Mouse (Mus musculus): Measurements from ENCODE around the gene Kcnj12. TPM values are rescaled to one million over a fixed set of nuclear protein-coding genes. Genes with fewer than 3 reads are reported as not detected.

Gene Kcnj12
- polyA plus RNA-seq, 2 experiments: 0.06 TPM; not detected in 1

DNA sequence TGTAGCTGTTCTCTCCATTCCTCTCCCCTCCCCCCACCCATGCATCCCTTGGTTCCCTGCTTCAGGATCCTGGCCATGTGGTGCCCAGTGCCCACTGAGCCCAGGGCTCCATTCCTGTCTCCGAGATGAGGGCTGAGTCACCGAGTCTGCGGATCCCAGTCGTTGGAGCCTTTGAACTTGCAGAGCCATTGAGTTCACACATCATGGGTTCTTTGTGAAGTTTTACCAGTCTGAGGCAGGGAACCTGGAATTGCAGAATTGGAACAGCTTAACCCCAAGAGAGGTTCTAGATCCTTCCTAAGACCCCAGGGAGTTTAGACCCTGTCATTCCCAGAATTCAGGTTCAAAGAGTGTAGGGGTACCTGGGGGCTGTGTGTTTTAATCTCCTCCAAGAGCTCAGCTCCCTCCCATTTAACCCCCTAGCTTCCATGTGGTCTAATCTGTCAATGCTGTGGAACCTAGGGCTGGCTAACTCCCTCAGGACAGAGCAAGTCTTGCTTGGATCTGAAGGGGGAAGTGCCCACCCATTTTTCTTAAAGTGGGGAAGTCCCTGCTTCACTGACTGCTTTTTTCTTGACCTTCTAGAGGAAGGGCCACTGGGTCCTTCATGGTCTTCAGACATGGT lies 6.9 kb downstream of the Kcnj12 start:
- no peak for DNase-seq (ENCODE audit: low read depth in 3 of 3, low spot score in 3 of 3)
- Histone ChIP-seq H3K4me1 (replicated peaks; ENCODE audit: control insufficient read depth in 2 of 2, insufficient read depth in 2 of 2, low read length in 1 of 2) (no peaks in the 10 kb centered on the region), H3K36me3 (replicated peaks; ENCODE audit: control insufficient read depth, insufficient read depth, low read depth) (no peaks in the 10 kb centered on the region), H3K4me3 (ENCODE audit: insufficient read depth in 1 of 2, low read depth in 2 of 2, low read length in 2 of 2) (no peak overlapping the region), H3K27me3 (ENCODE audit: control insufficient read depth, insufficient read depth, low read length) (peaks cover 3% of the 10 kb centered on the region), H3K27ac (no peak overlapping the region), H3K9me3 (ENCODE audit: control insufficient read depth, low read length) (no peaks in the 10 kb centered on the region), H3K4me2 (ENCODE audit: low read depth) (no peak overlapping the region), H3K9ac (replicated peaks) (no peak overlapping the region)
- WGBS (ENCODE audit: insufficient replicate concordance): 45% methylated on average over 4 of the region's 4 CpGs
- no peak for ATAC-seq (ENCODE audit: insufficient read depth)
- TF ChIP-seq CTCF (IDR thresholded peaks at IDR 0.05; ENCODE audit: low read depth) (no peak), EP300 (IDR thresholded peaks at IDR 0.05; ENCODE audit: low read depth) (no peak)

DNA sequence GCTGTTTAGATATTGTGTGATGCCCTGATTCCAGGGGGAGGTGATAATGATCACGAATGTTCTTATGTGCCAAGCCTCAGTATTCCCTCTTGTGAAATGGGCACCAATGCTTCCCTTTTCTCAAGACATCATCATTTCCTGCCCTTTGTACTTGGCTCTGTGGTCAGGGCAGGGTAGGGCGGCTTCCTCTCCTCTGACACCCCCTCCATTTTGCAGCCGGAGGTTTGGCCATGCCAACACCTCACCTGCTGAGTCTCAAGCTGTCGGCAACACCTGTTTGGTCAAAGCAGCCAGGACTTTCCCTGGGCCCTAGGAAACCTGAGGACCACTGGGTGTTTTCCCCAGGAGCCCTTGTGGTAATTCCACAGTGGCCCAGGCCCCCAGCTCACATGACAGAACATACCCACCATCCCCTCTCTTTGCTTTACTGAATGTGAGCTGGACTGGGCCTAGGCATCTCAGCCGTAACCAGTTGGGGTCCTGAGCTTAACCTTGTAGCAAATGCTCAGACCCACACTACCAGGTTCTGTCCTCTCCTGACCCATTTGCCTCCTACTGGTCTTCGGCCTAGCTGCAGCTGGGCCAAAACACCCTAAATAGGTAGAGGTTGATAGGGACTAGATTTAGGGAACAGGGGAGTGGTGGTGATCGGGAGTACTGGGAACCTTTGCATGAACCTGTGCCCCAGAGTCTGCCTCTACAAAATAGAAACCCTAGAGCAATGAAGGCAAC lies 7.7 kb downstream of the Kcnj12 start:
- H3K27me3 ChIP-seq (ENCODE audit: control insufficient read depth, insufficient read depth, low read length): no peaks in the 10 kb centered on the region; the same call in 1 of the 2 replicates
- H3K9ac ChIP-seq (replicated peaks): no peak overlapping the region
- WGBS (ENCODE audit: insufficient replicate concordance): 53% methylated on average over 7 of the region's 7 CpGs

DNA sequence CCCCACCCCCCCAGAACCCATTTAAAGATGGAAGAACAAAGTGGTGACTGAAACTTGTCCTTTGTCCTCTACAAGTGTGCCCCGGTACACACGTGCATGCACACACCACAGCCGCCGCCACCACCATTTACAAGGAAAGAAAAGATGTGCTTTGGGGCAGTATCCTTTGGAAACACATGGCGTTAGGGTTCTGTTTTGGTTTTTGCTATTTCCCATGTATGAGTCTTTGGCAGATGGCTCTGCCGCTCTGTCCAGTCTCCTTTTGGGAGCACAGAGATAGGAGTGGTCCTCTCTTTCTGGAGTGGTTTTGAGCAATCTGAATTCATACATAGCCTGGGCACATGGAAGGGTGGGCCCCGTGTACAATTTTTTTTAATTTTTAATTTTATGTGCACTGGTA lies 8.8 kb downstream of the Kcnj12 start:
- Histone ChIP-seq H3K36me3 (replicated peaks; ENCODE audit: control insufficient read depth, insufficient read depth, low read depth) (no peaks in the 10 kb centered on the region), H3K27me3 (ENCODE audit: control insufficient read depth, insufficient read depth, low read length) (no peaks in the 10 kb centered on the region; the same call in 1 of the 2 replicates), H3K4me1 (replicated peaks; ENCODE audit: control insufficient read depth in 2 of 2, insufficient read depth in 2 of 2, low read length in 1 of 2) (no peaks in the 10 kb centered on the region), H3K9ac (replicated peaks) (no peak overlapping the region), H3K4me3 (ENCODE audit: insufficient read depth in 1 of 2, low read depth in 2 of 2, low read length in 2 of 2) (no peak overlapping the region), H3K27ac (no peak overlapping the region), H3K4me2 (ENCODE audit: low read depth) (no peak overlapping the region), H3K9me3 (ENCODE audit: control insufficient read depth, low read length) (no peaks in the 10 kb centered on the region)
- no peak for TF ChIP-seq CTCF (IDR thresholded peaks at IDR 0.05; ENCODE audit: low read depth)
- no peak for TF ChIP-seq EP300 (IDR thresholded peaks at IDR 0.05; ENCODE audit: low read depth)
- 70% methylated on average over 7 of the region's 7 CpGs for WGBS (ENCODE audit: insufficient replicate concordance)
- ATAC-seq (ENCODE audit: insufficient read depth): no peak
- no peak for DNase-seq (ENCODE audit: low read depth in 3 of 3, low spot score in 3 of 3)

More for the DNA sequence above, 7.7 kb downstream of the Kcnj12 start:
- TF ChIP-seq CTCF (IDR thresholded peaks at IDR 0.05; ENCODE audit: low read depth): no peak
- TF ChIP-seq EP300 (IDR thresholded peaks at IDR 0.05; ENCODE audit: low read depth): no peak
- DNase-seq (ENCODE audit: low read depth in 3 of 3, low spot score in 3 of 3) (no peak), ATAC-seq (ENCODE audit: insufficient read depth) (no peak)
- Histone ChIP-seq H3K4me1 (replicated peaks; ENCODE audit: control insufficient read depth in 2 of 2, insufficient read depth in 2 of 2, low read length in 1 of 2) (no peaks in the 10 kb centered on the region), H3K27ac (no peak overlapping the region), H3K36me3 (replicated peaks; ENCODE audit: control insufficient read depth, insufficient read depth, low read depth) (no peaks in the 10 kb centered on the region), H3K4me2 (ENCODE audit: low read depth) (no peak overlapping the region), H3K9me3 (ENCODE audit: control insufficient read depth, low read length) (no peaks in the 10 kb centered on the region), H3K4me3 (ENCODE audit: insufficient read depth in 1 of 2, low read depth in 2 of 2, low read length in 2 of 2) (no peak overlapping the region)

DNA sequence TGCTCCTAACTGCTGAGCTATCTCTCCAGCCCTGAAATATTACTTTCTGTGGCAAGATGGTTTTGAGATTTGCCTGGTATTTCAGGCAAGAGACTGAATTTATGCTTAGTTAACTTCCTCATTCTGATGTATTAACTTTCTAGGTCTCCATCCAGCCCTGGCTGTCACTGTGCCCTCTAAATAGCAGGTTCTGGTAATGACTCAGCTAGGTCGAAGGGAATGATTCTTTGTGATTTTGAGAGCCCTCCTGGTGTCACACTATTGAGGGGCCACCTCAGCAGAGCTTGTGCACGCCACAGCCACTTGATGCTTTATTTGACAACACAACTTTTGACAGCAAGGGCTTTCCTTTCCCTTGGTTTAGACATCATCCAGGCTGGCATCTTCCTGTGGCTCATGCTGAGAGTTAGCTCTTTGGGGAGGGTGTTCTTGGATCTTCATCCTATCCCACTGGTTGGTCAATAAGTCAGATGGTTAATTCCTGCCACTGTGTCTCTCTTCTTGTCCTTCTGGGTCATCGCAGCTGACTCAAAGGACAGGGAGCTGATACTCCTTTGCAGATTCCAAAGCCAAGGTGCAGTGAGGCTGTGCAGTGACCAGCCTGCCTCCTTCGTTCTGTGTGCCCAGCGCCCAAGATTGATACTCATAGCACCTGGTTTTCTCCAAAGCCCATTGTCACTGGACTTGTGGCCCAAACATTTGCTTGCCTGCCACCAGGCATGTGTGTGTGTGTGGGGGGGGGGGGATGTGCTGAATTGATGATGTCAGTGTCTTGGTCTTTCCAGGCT lies 9.5 kb downstream of the Kcnj12 start:
- DNase-seq (ENCODE audit: low read depth in 3 of 3, low spot score in 3 of 3): no peak
- Histone ChIP-seq H3K36me3 (replicated peaks; ENCODE audit: control insufficient read depth, insufficient read depth, low read depth) (no peaks in the 10 kb centered on the region), H3K4me2 (ENCODE audit: low read depth) (no peak overlapping the region), H3K4me3 (ENCODE audit: insufficient read depth in 1 of 2, low read depth in 2 of 2, low read length in 2 of 2) (no peak overlapping the region), H3K9ac (replicated peaks) (no peak overlapping the region), H3K4me1 (replicated peaks; ENCODE audit: control insufficient read depth in 2 of 2, insufficient read depth in 2 of 2, low read length in 1 of 2) (no peaks in the 10 kb centered on the region), H3K27ac (no peak overlapping the region), H3K27me3 (ENCODE audit: control insufficient read depth, insufficient read depth, low read length) (no peaks in the 10 kb centered on the region; the same call in 1 of the 2 replicates), H3K9me3 (ENCODE audit: control insufficient read depth, low read length) (no peaks in the 10 kb centered on the region)
- ATAC-seq (ENCODE audit: insufficient read depth): no peak
- WGBS (ENCODE audit: insufficient replicate concordance): 54% methylated on average over 5 of the region's 5 CpGs
- TF ChIP-seq CTCF (IDR thresholded peaks at IDR 0.05; ENCODE audit: low read depth) (no peak), EP300 (IDR thresholded peaks at IDR 0.05; ENCODE audit: low read depth) (no peak)

DNA sequence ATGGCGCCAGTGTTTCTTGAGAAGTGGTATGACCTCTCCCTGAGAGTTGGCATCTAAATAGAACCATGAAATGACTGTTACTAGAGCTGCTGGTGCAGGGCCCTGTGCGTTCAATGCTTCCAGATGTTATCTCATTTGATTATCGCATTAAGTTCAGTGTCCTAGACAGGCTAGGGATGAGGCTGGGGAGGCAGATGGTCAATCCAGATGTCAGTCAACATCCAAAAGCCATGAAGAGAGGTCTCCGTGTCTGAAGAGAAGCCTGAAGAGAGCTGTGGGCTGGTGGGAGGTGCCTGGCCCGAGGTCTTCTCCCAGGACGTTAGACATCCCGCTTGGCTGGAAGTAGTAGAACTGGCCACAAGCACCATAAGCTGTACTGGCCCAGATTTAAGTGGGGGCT lies 10.1 kb downstream of the Kcnj12 start:
- DNase-seq (ENCODE audit: low read depth in 3 of 3, low spot score in 3 of 3): no peak
- no peaks in the 10 kb centered on the region for H3K9me3 ChIP-seq (ENCODE audit: control insufficient read depth, low read length)
- no peak for TF ChIP-seq EP300 (IDR thresholded peaks at IDR 0.05; ENCODE audit: low read depth)
- no peak for TF ChIP-seq CTCF (IDR thresholded peaks at IDR 0.05; ENCODE audit: low read depth)
- H3K4me2 ChIP-seq (ENCODE audit: low read depth): no peak overlapping the region
- no peak overlapping the region for H3K9ac ChIP-seq (replicated peaks)
- no peaks in the 10 kb centered on the region; the same call in 1 of the 2 replicates for H3K27me3 ChIP-seq (ENCODE audit: control insufficient read depth, insufficient read depth, low read length)
- H3K4me1 ChIP-seq (replicated peaks; ENCODE audit: control insufficient read depth in 2 of 2, insufficient read depth in 2 of 2, low read length in 1 of 2): no peaks in the 10 kb centered on the region
- H3K27ac ChIP-seq: no peak overlapping the region
- H3K36me3 ChIP-seq (replicated peaks; ENCODE audit: control insufficient read depth, insufficient read depth, low read depth): no peaks in the 10 kb centered on the region
- 64% methylated on average over 7 of the region's 7 CpGs for WGBS (ENCODE audit: insufficient replicate concordance)
- no peak for ATAC-seq (ENCODE audit: insufficient read depth)
- H3K4me3 ChIP-seq (ENCODE audit: insufficient read depth in 1 of 2, low read depth in 2 of 2, low read length in 2 of 2): no peak overlapping the region
